Mouse (Mus musculus) hindbrain, embryonic 13.5 days (tissue): ENCODE data around the gene Usf1. TPM values are rescaled to one million over a fixed set of nuclear protein-coding genes. Genes with fewer than 3 reads are reported as not detected.

Source experiments
- ATAC-seq: fragments of 200-750 bp; cut with Nextera tagmentation; 2 replicates; pipeline ENCODE4 v1.8.0; 2017; ENCODE audit warnings: moderate TSS enrichment; ENCODE audit not compliant: low FRiP score
- H3K27ac ChIP-seq: fragments of 300-500 bp; sonication (generic); 2 replicates; pipeline ENCODE4 v1.5.1; 2015; ENCODE audit warnings: inconsistent platforms, mild to moderate bottlenecking, moderate library complexity
- H3K27me3 ChIP-seq: fragments of 300-500 bp; sonication (generic); 2 replicates; pipeline ENCODE4 v1.6.1; 2015; ENCODE audit warnings: mild to moderate bottlenecking, inconsistent platforms
- H3K36me3 ChIP-seq: fragments of 300-500 bp; sonication (generic); 2 replicates; pipeline ENCODE4 v1.6.1; 2015; ENCODE audit warnings: mild to moderate bottlenecking, inconsistent platforms
- H3K4me1 ChIP-seq: fragments of 300-500 bp; sonication (generic); replicated peaks from 2 replicates; pipeline ENCODE4 v1.6.1; 2015; ENCODE audit warnings: inconsistent platforms
- H3K4me2 ChIP-seq: fragments of 300-500 bp; sonication (generic); 2 replicates; pipeline ENCODE4 v1.6.1; 2015; ENCODE audit warnings: inconsistent platforms, mild to moderate bottlenecking, moderate library complexity
- H3K4me3 ChIP-seq: fragments of 300-500 bp; sonication (generic); 2 replicates; pipeline ENCODE4 v1.5.1; 2015; ENCODE audit warnings: mild to moderate bottlenecking, inconsistent platforms
- H3K9ac ChIP-seq: fragments of 300-500 bp; sonication (generic); 2 replicates; pipeline ENCODE4 v1.6.1; 2015; ENCODE audit warnings: mild to moderate bottlenecking, inconsistent platforms
- H3K9me3 ChIP-seq: fragments of 300-500 bp; sonication (generic); 2 replicates; pipeline ENCODE4 v1.6.1; 2016; ENCODE audit warnings: inconsistent platforms
- WGBS: fragments of 180-500 bp; shearing (Covaris S2); methylation state at CpG from one replicate; pipeline ENCODE4 v1.1.7; 2015; 5-methylcytosine and 5-hydroxymethylcytosine counted together
- polyA plus RNA-seq: library from polyadenylated mRNA; unstranded; fragments of >200 nt; fragmentation: Nextera tagmentation; extraction: Ambion mirVana; gene quantifications from 2 replicates; pipeline ENCODE4 v1.2.1, GENCODE M21; 2015

Usf1 gene
- polyA plus RNA-seq, 1 experiment from 2014 or later = 209 TPM

GRCm38 (mm10) chr1:171460551-171461503 is 49.7 kb downstream of the Usf1 start:
- Histone ChIP-seq H3K27ac (no peak overlapping the region), H3K4me1 (peaks cover 10% of the 10 kb centered on the region), H3K4me3 (no peak overlapping the region), H3K36me3 (no peaks in the 10 kb centered on the region), H3K9ac (no peak overlapping the region), H3K9me3 (no peaks in the 10 kb centered on the region), H3K27me3 (no peaks in the 10 kb centered on the region), H3K4me2 (no peak overlapping the region)
- ATAC-seq = no peak
- 92% methylated on average over 22 of the region's 22 CpGs for WGBS

- H3K27ac ChIP-seq = no peak overlapping the region
- peaks cover 10% of the 10 kb centered on the region for H3K4me1 ChIP-seq
- H3K4me2 ChIP-seq = no peak overlapping the region
- no peak overlapping the region for H3K9ac ChIP-seq
- no peaks in the 10 kb centered on the region for H3K27me3 ChIP-seq
- ATAC-seq = no peak
- 93% methylated on average over 3 of the region's 3 CpGs for whole genome bisulfite sequencing
- no peaks in the 10 kb centered on the region for H3K9me3 ChIP-seq
- H3K36me3 ChIP-seq = no peaks in the 10 kb centered on the region
- no peak overlapping the region for H3K4me3 ChIP-seq
Observed at GRCm38 (mm10) chr1:171463133-171463532, 52.0 kb downstream of the Usf1 start.

GRCm38 (mm10) chr1:171465749-171466412 is 54.8 kb downstream of the Usf1 start:
- Histone ChIP-seq H3K27ac (no peak overlapping the region), H3K9ac (no peak overlapping the region), H3K4me1 (no peaks in the 10 kb centered on the region), H3K4me2 (no peak overlapping the region), H3K9me3 (no peaks in the 10 kb centered on the region), H3K36me3 (no peaks in the 10 kb centered on the region), H3K4me3 (no peak overlapping the region), H3K27me3 (no peaks in the 10 kb centered on the region)
- WGBS = 93% methylated on average over 5 of the region's 5 CpGs
- no peak for ATAC-seq

GRCm38 (mm10) chr1:171466565-171466964 is 55.5 kb downstream of the Usf1 start:
- H3K27me3 ChIP-seq = no peaks in the 10 kb centered on the region
- no peak for ATAC-seq
- no peak overlapping the region for H3K4me3 ChIP-seq
- no peaks in the 10 kb centered on the region for H3K4me1 ChIP-seq
- no peak overlapping the region for H3K4me2 ChIP-seq
- no peaks in the 10 kb centered on the region for H3K36me3 ChIP-seq
- no peaks in the 10 kb centered on the region for H3K9me3 ChIP-seq
- H3K9ac ChIP-seq = no peak overlapping the region
- WGBS = 87% methylated on average over 4 of the region's 4 CpGs
- no peak overlapping the region for H3K27ac ChIP-seq

Other genes starting within 250 kb of the Usf1 start
- gene Pcp4l1, start 215.0 kb upstream of the Usf1 start, polyA plus RNA-seq = 25.1 and 44.1 TPM in 2 replicates
- 0.32 and 0.48 TPM in 2 replicates for gene Nr1i3, start 197.3 kb upstream of the Usf1 start, polyA plus RNA-seq
- gene Tomm40l, start 188.8 kb upstream of the Usf1 start, polyA plus RNA-seq = 35.4 and 42.4 TPM in 2 replicates
- 4.4 and 6.0 TPM in 2 replicates for gene Apoa2, start 186.3 kb upstream of the Usf1 start, polyA plus RNA-seq
- 29.4 and 33.8 TPM in 2 replicates for gene Fcer1g, start 176.9 kb upstream of the Usf1 start, polyA plus RNA-seq
- gene Adamts4, start 160.9 kb upstream of the Usf1 start, polyA plus RNA-seq = 4.9 and 5.0 TPM in 2 replicates
- gene Ndufs2, start 159.9 kb upstream of the Usf1 start, polyA plus RNA-seq = 222 and 228 TPM in 2 replicates
- 105 and 110 TPM in 2 replicates for gene B4galt3, start 141.0 kb upstream of the Usf1 start, polyA plus RNA-seq
- gene Ppox, start 130.1 kb upstream of the Usf1 start, polyA plus RNA-seq = 45.0 and 51.1 TPM in 2 replicates
- gene Usp21, start 123.3 kb upstream of the Usf1 start, polyA plus RNA-seq = 106 and 107 TPM in 2 replicates
- gene Ufc1, start 116.3 kb upstream of the Usf1 start, polyA plus RNA-seq = 125 and 128 TPM in 2 replicates
- gene Dedd, start 82.2 kb upstream of the Usf1 start, polyA plus RNA-seq = 51.6 and 52.3 TPM in 2 replicates
- 54.8 and 59.7 TPM in 2 replicates for gene Nit1, start 65.7 kb upstream of the Usf1 start, polyA plus RNA-seq
- 164 and 169 TPM in 2 replicates for gene Pfdn2, start 65.6 kb upstream of the Usf1 start, polyA plus RNA-seq
- gene Klhdc9, start 50.5 kb upstream of the Usf1 start, polyA plus RNA-seq = 2.8 and 3.3 TPM in 2 replicates
- 1.4 and 1.7 TPM in 2 replicates for gene Nectin4, start 41.2 kb upstream of the Usf1 start, polyA plus RNA-seq
- gene Arhgap30, start 22.4 kb upstream of the Usf1 start, polyA plus RNA-seq = 1.00 and 1.0 TPM in 2 replicates
- gene Tstd1, start 7.6 kb downstream of the Usf1 start, polyA plus RNA-seq = 10.0 and 11.7 TPM in 2 replicates
- gene F11r, start 26.2 kb downstream of the Usf1 start, polyA plus RNA-seq = 12.2 and 13.3 TPM in 2 replicates
- gene Alyref2, start 92.2 kb downstream of the Usf1 start, polyA plus RNA-seq = 32.0 and 34.5 TPM in 2 replicates
- gene Itln1, start 124.0 kb downstream of the Usf1 start, polyA plus RNA-seq = not detected in 2 replicates
- 0.04 TPM in 1 of 2 replicates, not detected in the other for gene Cd244a, start 147.9 kb downstream of the Usf1 start, polyA plus RNA-seq
- gene Ly9, start 196.1 kb downstream of the Usf1 start, polyA plus RNA-seq = 0.16 TPM in 1 of 2 replicates, not detected in the other
- gene Slamf7, start 241.7 kb downstream of the Usf1 start, polyA plus RNA-seq = not detected in 2 replicates